Mouse (Mus musculus) adrenal gland, adult 8-10 months (tissue): ENCODE measurements around the gene Mlip. TPM values are rescaled to one million over a fixed set of nuclear protein-coding genes. Genes with fewer than 3 reads are reported as not detected.
"Not testable (repeated sequence)": the region's sequence is repeated elsewhere in the genome, so short reads cannot be mapped to it uniquely, and the experiment has no call there.

Experiments
- DNase-seq: peaks from one replicate; pipeline ENCODE4 v3.0.0; 2022
- total RNA-seq, 4 experiments: library from RNA; stranded (reverse); gene quantifications; 2 replicates each; pipeline ENCODE4 v1.2.4; 2022

Mlip gene
- 1 to 10 TPM in 2 of 4 experiments, under 1 TPM in 2; 0.73 to 2.0 (median 1.1) TPM for total RNA-seq

GRCm38 (mm10) chr9:77352432-77353175, at the start of gene Mlip:
TSS of gene Mlip (minus strand) at chr9:77352969.
- no peak for DNase-seq

GRCm38 (mm10) chr9:77399801-77400200, 47.0 kb upstream of the Mlip start:
- no peak for DNase-seq

- no peak for DNase-seq
Measured at GRCm38 (mm10) chr9:77398856-77399631, 46.3 kb upstream of the Mlip start.

- DNase-seq: no peak
Measured at GRCm38 (mm10) chr9:77397027-77397426, 44.3 kb upstream of the Mlip start.

GRCm38 (mm10) chr9:77391248-77391647, 38.5 kb upstream of the Mlip start:
- DNase-seq: no peak

GRCm38 (mm10) chr9:77388956-77389355, 36.2 kb upstream of the Mlip start:
- DNase-seq: no peak

- DNase-seq: no peak
Measured at GRCm38 (mm10) chr9:77386751-77387150, 34.0 kb upstream of the Mlip start.

- DNase-seq: no peak
Measured at GRCm38 (mm10) chr9:77385611-77386010, 32.8 kb upstream of the Mlip start.

GRCm38 (mm10) chr9:77384651-77385050, 31.9 kb upstream of the Mlip start:
- DNase-seq: no peak

GRCm38 (mm10) chr9:77383951-77384350, 31.2 kb upstream of the Mlip start:
- no peak for DNase-seq

- DNase-seq: no peak
Measured at GRCm38 (mm10) chr9:77382514-77382913, 29.7 kb upstream of the Mlip start.

- DNase-seq: peak; percentile 23
Measured at GRCm38 (mm10) chr9:77381565-77381964, 28.8 kb upstream of the Mlip start.

- peak; percentile 15 for DNase-seq
Measured at GRCm38 (mm10) chr9:77379625-77380024, 26.9 kb upstream of the Mlip start.

- no peak for DNase-seq
Measured at GRCm38 (mm10) chr9:77377696-77378095, 24.9 kb upstream of the Mlip start.

GRCm38 (mm10) chr9:77377082-77377481, 24.3 kb upstream of the Mlip start:
- DNase-seq: no peak

- no peak for DNase-seq
Measured at GRCm38 (mm10) chr9:77376561-77376960, 23.8 kb upstream of the Mlip start.

- DNase-seq: no peak
Measured at GRCm38 (mm10) chr9:77370706-77371105, 17.9 kb upstream of the Mlip start.

- DNase-seq: no peak
Measured at GRCm38 (mm10) chr9:77369262-77369661, 16.5 kb upstream of the Mlip start.

GRCm38 (mm10) chr9:77364681-77365080, 11.9 kb upstream of the Mlip start:
- not testable (repeated sequence) for DNase-seq

- DNase-seq: no peak
Measured at GRCm38 (mm10) chr9:77362906-77363305, 10.1 kb upstream of the Mlip start.

GRCm38 (mm10) chr9:77360654-77361053, 7.9 kb upstream of the Mlip start:
- DNase-seq: no peak

GRCm38 (mm10) chr9:77359278-77359973, 6.7 kb upstream of the Mlip start:
- no peak for DNase-seq

GRCm38 (mm10) chr9:77353942-77354341, 1.2 kb upstream of the Mlip start:
- DNase-seq: no peak
